Mouse (Mus musculus) bone marrow, adult 2 months (tissue): Measurements from ENCODE around the gene Tesk1. TPM values are rescaled to one million over a fixed set of nuclear protein-coding genes. Genes with fewer than 3 reads are reported as not detected.
A peak's percentile ranks its signal among the peaks of the same experiment; 100 is the strongest.

Experiments
- H3K27ac ChIP-seq: fragments of 200-500 bp; 2 replicates; pipeline ENCODE4 v1.5.1; 2012; ENCODE audit warnings: low read depth, mild to moderate bottlenecking, control low read depth, inconsistent platforms, low read length; ENCODE audit not compliant: control insufficient read depth, poor library complexity, insufficient read depth
- H3K4me1 ChIP-seq: fragments of 200-500 bp; 2 replicates; pipeline ENCODE4 v1.6.1; 2011; ENCODE audit warnings: low read length; ENCODE audit not compliant: control insufficient read depth, insufficient read depth
- H3K4me3 ChIP-seq: fragments of 200-500 bp; replicated peaks from 2 replicates; pipeline ENCODE3; 2011; ENCODE audit warnings: mild to moderate bottlenecking, low read depth, low read length, control low read depth; ENCODE audit not compliant: control insufficient read depth
- CTCF ChIP-seq: fragments of 200-500 bp; IDR thresholded peaks from 2 replicates; pipeline ENCODE4 v1.5.1; 2011; ENCODE audit warnings: low read length, control low read depth; ENCODE audit not compliant: control insufficient read depth, insufficient read depth
- POLR2A ChIP-seq: fragments of 200-500 bp; IDR thresholded peaks from 2 replicates; pipeline ENCODE4 v1.6.1; 2011; ENCODE audit warnings: low read depth, mild to moderate bottlenecking, control low read depth, low read length, borderline replicate concordance; ENCODE audit not compliant: control insufficient read depth
- WGBS: fragments of 180-500 bp; shearing (Covaris S2); methylation state at CpG from one replicate; pipeline ENCODE4 v1.1.7; 2018; 5-methylcytosine and 5-hydroxymethylcytosine counted together
- polyA plus RNA-seq: library from polyadenylated mRNA; stranded (reverse); fragments of >200 nt; gene quantifications from 2 replicates; pipeline ENCODE4 v1.2.4, GENCODE M21; 2011; ENCODE audit warnings: low replicate concordance; ENCODE audit not compliant: missing spikeins, insufficient read depth, insufficient read length

Tesk1 gene
- polyA plus RNA-seq, 1 experiment, result 6.0 TPM

DNA sequence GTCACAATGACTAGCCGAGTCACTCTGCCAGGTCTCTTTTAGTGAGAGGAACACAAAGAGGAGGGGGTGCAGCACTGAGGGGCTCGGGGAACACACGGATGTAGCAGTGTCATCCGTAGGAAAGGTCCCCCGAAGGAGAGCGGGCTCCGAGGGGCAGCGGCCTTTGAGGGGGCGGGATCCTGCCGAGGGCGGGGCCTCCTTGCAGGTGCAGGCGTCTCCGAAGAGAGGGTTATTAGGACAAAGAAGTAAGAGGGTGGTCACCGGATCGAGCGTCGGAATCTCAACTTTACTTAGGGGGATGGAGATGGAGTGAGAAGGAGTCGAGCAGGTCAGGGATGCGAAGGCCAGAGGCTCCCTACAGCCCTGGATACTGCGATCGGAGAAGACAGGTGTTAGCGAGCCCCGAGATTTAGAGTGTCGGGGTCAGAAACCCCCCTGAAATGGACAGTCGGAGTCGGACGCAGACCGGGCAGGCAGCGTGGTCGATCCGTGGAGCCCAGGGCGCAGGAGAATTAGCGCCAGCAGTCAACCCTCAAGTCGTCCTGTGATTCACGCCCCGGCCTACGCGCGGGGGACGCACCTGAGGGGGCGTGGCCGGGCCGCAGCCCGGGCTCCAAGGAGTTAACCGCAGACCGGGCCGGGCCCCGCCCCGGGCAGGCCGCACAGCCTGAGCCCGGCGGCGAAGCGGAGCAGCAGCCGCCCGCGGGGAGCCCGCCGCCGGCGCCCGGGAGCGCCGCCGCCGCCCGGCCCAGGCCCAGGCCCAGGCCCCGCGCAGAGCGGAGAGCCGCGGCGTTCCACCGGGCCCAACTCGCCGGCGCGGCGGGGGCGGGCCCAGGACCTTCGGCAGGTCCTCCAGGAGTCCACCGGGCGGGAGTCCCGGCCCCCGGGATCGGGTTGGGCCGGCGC lies 970 bp downstream of the Tesk1 start:
- peak overlapping the region; percentile 75 for H3K4me3 ChIP-seq
- H3K27ac ChIP-seq, result peak overlapping the region; percentile 79
- WGBS, result under 1% methylated on average over 88 of the region's 88 CpGs
- no peaks in the 10 kb centered on the region for H3K4me1 ChIP-seq
- no peak for TF ChIP-seq CTCF
- TF ChIP-seq POLR2A, result peak; percentile 34; the same call in 1 of the 2 replicates

DNA sequence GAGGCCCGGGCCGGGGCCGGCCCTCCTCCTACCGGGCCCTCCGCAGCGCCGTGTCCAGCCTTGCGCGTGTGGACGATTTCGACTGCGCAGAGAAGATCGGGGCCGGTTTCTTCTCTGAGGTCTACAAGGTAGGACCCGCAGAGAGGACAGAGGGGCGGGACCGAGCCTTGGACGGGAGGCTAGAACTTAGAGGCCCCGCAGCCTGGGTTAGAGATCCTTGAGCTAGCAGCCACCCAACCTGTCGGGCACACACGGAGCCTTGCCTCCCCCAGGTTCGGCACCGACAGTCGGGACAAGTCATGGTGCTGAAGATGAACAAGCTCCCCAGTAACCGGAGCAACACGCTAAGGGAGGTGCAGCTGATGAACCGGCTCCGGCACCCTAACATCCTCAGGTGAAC lies 1.8 kb downstream of the Tesk1 start:
- peak overlapping the region; percentile 79; the same call in 1 of the 2 replicates for H3K27ac ChIP-seq
- WGBS, result 2% methylated on average over 28 of the region's 28 CpGs
- no peak for TF ChIP-seq CTCF
- no peak for TF ChIP-seq POLR2A
- H3K4me1 ChIP-seq, result no peaks in the 10 kb centered on the region
- H3K4me3 ChIP-seq, result peak overlapping the region; percentile 54

DNA sequence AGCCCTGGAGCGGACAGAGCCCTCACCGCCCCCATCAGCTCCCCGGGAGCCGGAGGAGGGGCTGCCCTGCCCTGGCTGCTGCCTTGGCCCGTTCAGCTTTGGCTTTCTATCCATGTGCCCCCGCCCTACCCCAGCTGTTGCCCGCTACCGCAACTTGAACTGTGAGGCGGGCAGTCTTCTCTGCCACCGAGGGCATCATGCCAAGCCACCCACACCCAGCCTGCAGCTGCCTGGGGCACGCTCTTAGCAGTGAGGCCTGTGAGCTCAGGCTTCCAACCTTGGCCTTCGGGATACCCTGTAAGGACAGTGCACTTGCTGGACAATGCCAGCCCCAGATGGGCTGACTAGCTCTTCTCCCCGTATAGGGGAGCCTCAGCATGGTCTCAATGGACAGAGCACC lies 5.5 kb downstream of the Tesk1 start:
- TF ChIP-seq CTCF, result no peak
- no peak for TF ChIP-seq POLR2A
- 74% methylated on average over 13 of the region's 13 CpGs for WGBS

DNA sequence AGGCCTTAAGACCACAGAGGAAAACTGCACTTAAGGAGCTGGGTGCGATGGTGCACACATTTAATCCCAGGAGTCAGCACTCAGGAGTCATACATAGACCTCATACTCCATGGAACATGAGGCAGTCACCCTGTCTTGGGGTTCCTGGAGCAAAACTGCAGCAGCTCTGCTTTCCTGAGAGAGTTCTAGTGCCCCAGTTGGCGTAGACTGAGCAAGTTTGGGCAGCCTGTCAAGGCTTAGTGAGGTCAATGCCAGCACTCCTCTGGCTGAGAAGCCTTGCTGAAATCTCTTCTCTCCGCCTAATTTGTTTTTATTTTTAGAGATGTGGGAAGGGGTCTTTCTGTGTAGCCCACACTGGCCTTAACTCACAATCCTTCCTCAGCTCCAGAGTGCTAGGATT lies 6.8 kb downstream of the Tesk1 start:
- H3K27ac ChIP-seq, result no peak overlapping the region
- H3K4me1 ChIP-seq, result no peaks in the 10 kb centered on the region; the same call in 1 of the 2 replicates
- WGBS, result 89% methylated on average over 3 of the region's 3 CpGs
- no peak overlapping the region for H3K4me3 ChIP-seq
- TF ChIP-seq CTCF, result no peak
- TF ChIP-seq POLR2A, result no peak

More for the DNA sequence above, 5.5 kb downstream of the Tesk1 start:
- Histone ChIP-seq H3K4me3 (no peak overlapping the region), H3K27ac (no peak overlapping the region), H3K4me1 (no peaks in the 10 kb centered on the region; the same call in 1 of the 2 replicates)

DNA sequence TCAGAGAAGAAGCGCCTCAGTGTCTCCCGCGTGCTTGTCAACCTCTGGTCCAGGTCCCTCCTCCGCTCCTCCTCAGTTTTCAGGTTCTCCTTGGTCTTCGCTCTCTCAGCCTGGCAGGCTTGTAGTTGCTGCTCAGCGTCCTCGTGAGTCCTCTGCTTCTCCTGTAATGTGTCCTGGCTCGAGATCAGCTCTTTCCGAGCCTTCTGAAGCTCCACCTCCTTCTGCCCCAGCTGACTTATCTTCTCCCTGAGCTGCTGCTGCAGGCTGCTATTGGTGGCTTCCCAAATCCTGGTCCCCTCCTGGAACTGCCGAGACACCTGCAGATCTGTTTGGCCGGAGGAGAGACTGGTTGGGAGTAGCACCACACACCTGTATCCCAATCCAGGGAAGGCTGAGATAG lies 10.6 kb downstream of the Tesk1 start:
- Histone ChIP-seq H3K27ac (no peak overlapping the region), H3K4me1 (peaks cover 4% of the 10 kb centered on the region), H3K4me3 (no peak overlapping the region)
- 69% methylated on average over 11 of the region's 11 CpGs for WGBS
- TF ChIP-seq POLR2A, result no peak
- no peak for TF ChIP-seq CTCF

DNA sequence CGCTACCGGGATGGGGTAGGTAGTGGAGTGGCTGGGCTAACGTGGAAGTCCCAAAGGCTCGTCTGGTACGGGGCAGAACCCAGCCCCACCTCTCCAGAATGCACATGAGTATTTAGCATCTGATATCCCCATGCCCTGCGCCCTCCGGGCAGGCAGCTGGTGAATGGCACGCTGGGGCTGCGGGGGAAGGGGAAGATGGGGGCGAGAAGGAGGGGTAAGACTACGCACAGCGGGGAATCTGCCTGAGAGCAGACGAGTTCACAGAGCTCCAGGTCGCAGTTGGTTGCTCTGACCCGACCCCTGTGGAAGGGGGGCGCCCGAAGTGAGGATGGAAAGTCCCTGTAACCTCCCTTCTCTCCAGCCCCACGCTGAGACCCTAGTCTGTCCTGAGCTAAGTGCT lies 11.7 kb downstream of the Tesk1 start:
- 0% methylated on average over 18 of the region's 18 CpGs for WGBS
- no peak for TF ChIP-seq POLR2A
- TF ChIP-seq CTCF, result no peak
- peaks cover 5% of the 10 kb centered on the region for H3K4me1 ChIP-seq
- peak overlapping the region; percentile 65 for H3K4me3 ChIP-seq
- H3K27ac ChIP-seq, result peak overlapping the region; percentile 78

DNA sequence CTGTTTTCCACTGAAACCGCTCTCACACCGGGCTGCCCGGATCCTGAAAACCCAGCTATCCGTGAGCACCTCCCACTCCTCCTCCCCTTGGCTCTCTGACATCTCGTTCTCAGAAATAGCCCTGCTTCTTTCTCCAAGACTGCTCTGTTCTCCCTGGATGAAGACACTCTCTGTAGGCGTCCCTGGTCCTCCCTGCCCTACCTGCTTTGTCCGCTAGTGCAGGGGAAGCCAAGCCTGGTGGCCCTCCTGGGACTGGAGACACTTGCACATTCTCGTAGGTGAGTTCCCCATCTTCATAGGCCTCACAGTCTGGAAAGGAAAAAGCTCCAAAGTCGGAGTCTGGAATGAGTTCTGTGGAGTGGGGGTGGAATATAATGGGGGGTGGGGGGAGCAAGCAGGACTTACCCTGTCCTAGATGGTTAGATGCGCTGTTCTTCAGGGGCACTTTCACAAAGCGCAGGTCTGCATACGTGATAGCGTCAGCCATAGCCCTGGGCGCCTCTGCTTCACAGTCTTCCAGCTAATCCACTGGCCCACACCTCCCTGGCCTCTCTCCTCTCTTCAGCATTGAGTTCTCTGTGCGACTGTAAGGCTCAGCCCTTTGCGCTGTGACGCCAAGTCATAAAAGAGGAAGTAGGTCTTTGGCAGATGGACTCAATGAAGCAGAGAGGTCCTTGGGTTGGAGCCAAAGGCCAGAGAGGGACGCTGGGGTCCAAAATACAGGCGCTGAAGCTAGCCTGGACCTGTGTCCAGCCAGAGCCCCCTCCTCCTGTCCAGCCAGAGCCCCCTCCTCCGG lies 12.5 kb downstream of the Tesk1 start, which contains the start of gene Cd72:
TSS of gene Cd72 (minus strand) at position 588 of the 796 bp plus-strand sequence.
- H3K4me3 ChIP-seq, result peak within 1 kb of the TSS; percentile 65
- 5% methylated on average over 20 of the region's 20 CpGs for WGBS
- TF ChIP-seq CTCF (no peak), POLR2A (peak; percentile 31; the same call in 1 of the 2 replicates)
- peaks cover 5% of the 10 kb centered on the region for H3K4me1 ChIP-seq
- H3K27ac ChIP-seq, result peak within 1 kb of the TSS; percentile 78

DNA sequence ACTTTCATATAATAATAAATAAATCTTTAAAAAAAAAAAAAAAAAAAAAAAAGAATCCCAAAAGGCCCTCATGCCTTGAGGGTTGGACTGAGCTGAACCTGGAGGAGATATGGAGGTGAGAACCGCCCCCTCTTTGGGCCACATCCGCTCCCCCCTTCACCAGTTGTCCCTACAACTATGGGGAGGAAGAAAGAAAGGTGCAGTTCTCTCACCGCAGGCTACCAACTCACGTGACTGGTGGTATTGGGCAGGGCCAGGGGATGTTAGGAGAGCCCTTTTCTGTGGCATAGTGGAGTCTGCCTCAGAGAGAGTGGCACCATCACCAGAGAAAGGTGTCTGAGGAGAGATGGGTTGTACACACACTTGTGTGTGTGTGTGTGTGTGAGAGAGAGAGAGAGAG lies 14.7 kb downstream of the Tesk1 start:
- peak overlapping the region; percentile 83 for H3K27ac ChIP-seq
- H3K4me1 ChIP-seq, result peaks cover 5% of the 10 kb centered on the region
- TF ChIP-seq POLR2A (no peak), CTCF (no peak)
- 2% methylated on average over 4 of the region's 4 CpGs for WGBS
- H3K4me3 ChIP-seq, result no peak overlapping the region
